Mouse (Mus musculus) heart, postnatal 0 days (tissue): ENCODE results near the gene Anks1b.

ENCODE experiments used
- CTCF ChIP-seq: IDR thresholded peaks from 2 replicates; pipeline ENCODE4 v1.5.1; 2016; ENCODE audit warnings: antibody characterized with exemption, control low read depth, low read depth
- EP300 ChIP-seq: IDR thresholded peaks from 2 replicates; pipeline ENCODE4 v1.6.1; 2016; ENCODE audit warnings: antibody characterized with exemption, low read depth

DNA sequence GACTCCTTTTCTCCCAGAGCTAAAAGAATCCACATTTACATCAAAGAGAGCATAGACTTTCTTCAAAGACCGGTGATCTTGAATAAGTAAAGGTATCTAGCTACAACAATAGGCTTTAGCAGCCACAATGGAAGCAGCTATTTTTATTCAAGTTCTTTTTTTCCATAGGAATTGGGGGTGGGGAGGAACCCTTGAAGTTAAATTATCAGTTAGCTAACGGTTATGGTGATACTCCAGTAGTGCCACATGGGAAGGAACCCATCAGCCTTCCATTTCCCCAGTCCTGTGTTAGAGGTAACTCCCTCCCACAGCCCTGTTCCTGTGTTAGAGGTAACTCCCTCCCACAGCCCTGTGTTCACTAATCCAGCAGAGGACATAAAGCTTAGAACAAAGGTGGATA, 591.6 kb downstream of the Anks1b start:
- TF ChIP-seq EP300 (no peak), CTCF (no peak)
